Mouse (Mus musculus) bone marrow macrophage, adult 2 months (primary cell): ENCODE data around the gene Fank1.
"Not testable (repeated sequence)": the region's sequence is repeated elsewhere in the genome, so short reads cannot be mapped to it uniquely, and the experiment has no call there.

Source experiments
- CTCF ChIP-seq: IDR thresholded peaks from 2 replicates; pipeline ENCODE4 v1.5.1; 2012; ENCODE audit warnings: low read depth, mild to moderate bottlenecking, low read length, moderate library complexity
- POLR2A ChIP-seq: IDR thresholded peaks from 2 replicates; pipeline ENCODE4 v1.6.1; 2012; ENCODE audit warnings: mild to moderate bottlenecking, low read depth, low read length, borderline replicate concordance

DNA sequence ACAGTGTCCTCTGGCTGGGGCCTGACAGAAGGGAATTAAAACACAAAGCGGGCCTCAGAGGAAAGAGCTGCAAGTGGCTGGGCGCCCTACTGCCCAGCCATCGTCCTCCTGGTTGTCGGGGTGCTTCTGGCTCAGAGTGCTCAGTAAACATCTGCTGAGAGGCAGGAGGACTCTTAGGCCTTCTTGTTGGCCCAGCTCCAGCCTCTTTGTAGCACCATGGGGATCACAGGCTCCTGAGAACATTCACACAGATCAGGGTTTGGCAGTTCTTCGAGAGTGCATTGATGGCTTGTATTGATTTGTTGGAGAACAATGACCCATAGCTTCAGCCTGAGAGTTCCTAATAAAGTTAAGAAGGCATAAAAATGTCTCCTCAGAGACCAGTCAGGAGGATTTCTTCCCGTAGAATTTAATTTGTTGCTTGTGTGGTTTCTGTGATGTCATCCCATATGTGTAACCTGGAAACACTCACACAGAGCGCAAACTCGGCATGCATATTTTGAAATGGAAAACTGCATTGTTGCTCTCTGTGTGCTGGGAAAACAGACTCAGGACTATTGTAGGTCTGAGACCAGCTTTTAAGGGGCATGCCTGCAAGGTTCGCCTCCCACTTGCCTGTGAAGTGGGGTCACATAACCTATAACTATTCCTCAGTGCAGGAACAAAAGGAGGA is 108.2 kb downstream of the Fank1 start:
- TF ChIP-seq CTCF, POLR2A: not testable (repeated sequence)
